Mouse (Mus musculus): ENCODE measurements around the gene Olfr348. TPM values are rescaled to one million over a fixed set of nuclear protein-coding genes. Genes with fewer than 3 reads are reported as not detected.

The Olfr348 gene
- total RNA-seq (2022), result not detected

GRCm38 (mm10) chr2:36783976-36784375 lies at the start of gene Olfr348:
TSS of gene Olfr348 (plus strand) at chr2:36784276.
- no peak for DNase-seq (ENCODE audit: low spot score in 2 of 2)

DNA sequence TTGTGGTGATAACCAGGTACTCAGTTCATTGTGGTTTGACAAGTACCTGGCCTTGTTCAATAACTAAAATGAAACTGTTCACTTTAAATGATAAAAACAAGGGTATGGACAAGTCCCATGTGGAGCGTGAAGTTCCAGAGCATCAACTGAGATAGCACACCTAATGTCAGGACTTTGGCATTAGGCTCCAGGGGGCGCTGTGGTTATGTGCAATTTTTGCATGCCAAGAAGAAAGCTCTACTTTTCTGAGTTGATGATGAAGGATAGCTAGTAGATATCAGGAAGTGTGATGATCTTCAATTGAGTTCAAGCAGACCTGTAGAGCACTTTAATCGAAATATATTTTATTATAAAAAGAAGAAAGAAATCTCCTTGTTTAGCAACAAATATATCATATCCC lies 47.9 kb upstream of the Olfr348 start:
- no peak for DNase-seq (ENCODE audit: low spot score in 2 of 2)

GRCm38 (mm10) chr2:36790238-36790637 lies 6.2 kb downstream of the Olfr348 start, which contains the start of gene Olfr50:
TSS of gene Olfr50 (plus strand) at chr2:36790538.
- no peak for DNase-seq (ENCODE audit: low spot score in 2 of 2)

GRCm38 (mm10) chr2:36816932-36817331 lies 32.9 kb downstream of the Olfr348 start, which contains the start of gene Olfr3:
TSS of gene Olfr3 (minus strand) at chr2:36817032.
- no peak for DNase-seq (ENCODE audit: low spot score in 2 of 2)

Other genes starting within 250 kb of the Olfr348 start
- under 1 TPM in 2 of 4 experiments, not detected in 2; 0.06 to 0.07 TPM for gene Olfr344, start 217.6 kb upstream of the Olfr348 start, total RNA-seq (2022)
- not detected for gene Olfr345, start 144.2 kb upstream of the Olfr348 start, total RNA-seq (2022)
- not detected for gene Olfr346, start 98.5 kb upstream of the Olfr348 start, total RNA-seq (2022)
- gene Olfr347, start 52.4 kb upstream of the Olfr348 start, total RNA-seq (2022), result not detected
- gene Olfr50, start 6.3 kb downstream of the Olfr348 start, total RNA-seq (2022), result not detected
- not detected for gene Olfr3, start 32.8 kb downstream of the Olfr348 start, total RNA-seq (2022)
- not detected for gene Olfr350, start 62.0 kb downstream of the Olfr348 start, total RNA-seq (2022)
- under 1 TPM in 1 of 4 experiments, not detected in 3; 0.16 TPM for gene Olfr351, start 78.4 kb downstream of the Olfr348 start, total RNA-seq (2022)
- gene Olfr352, start 84.2 kb downstream of the Olfr348 start, total RNA-seq (2022), result not detected
- not detected for gene Olfr353, start 108.7 kb downstream of the Olfr348 start, total RNA-seq (2022)
- gene Olfr354, start 121.4 kb downstream of the Olfr348 start, total RNA-seq (2022), result not detected
- not detected for gene Olfr355, start 144.6 kb downstream of the Olfr348 start, total RNA-seq (2022)
- not detected for gene Olfr356, start 152.8 kb downstream of the Olfr348 start, total RNA-seq (2022)
- not detected for gene Olfr357, start 209.6 kb downstream of the Olfr348 start, total RNA-seq (2022)
- not detected for gene Olfr358, start 225.1 kb downstream of the Olfr348 start, total RNA-seq (2022)

Measured in layer of hippocampus, adult 8-10 months (tissue).